Mouse (Mus musculus): ENCODE results near the gene Rogdi. TPM values are rescaled to one million over a fixed set of nuclear protein-coding genes. Genes with fewer than 3 reads are reported as not detected.

Gene Rogdi
- 21.6 TPM for total RNA-seq (2023)

DNA sequence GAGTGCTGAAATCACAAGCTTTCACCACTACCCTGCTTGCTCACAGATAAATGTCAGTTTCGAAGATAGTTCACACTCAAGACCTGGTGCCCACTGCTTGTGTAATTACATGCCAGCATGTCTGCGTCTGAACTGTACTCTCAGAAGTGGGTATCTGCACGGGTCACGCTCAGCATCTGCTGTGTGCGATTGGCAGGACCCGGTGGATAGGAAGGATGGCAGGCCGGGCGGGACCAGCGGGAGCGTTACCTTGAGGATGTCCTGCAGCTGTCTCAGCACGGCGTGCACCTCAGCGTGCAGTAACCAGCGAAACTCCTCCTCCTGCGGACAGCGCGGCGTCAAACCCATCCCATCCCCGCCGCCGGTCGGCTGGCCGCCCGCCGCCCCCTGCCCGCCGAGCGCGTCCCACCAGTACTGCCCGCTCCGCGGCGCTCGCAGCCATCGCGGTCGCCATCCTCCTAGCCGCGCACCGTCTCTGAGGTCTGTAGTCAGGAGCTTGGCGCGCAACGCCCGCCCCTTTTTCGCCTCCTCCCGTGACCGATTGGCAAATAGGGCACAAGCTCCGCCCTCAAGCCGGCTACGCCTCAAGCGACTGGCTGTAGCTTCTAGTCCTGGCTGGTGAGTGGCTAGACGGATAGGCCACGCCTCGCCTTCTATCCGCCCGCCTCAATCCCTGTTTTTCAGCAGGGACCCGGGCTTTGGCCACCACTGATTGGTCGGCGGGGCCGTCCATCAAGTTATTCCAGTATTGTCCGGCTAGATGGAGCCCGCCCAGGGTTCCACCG is at the start of gene Rogdi:
Gene Rogdi (minus strand): TSS at position 500 of the 785 bp plus-strand sequence.

DNA sequence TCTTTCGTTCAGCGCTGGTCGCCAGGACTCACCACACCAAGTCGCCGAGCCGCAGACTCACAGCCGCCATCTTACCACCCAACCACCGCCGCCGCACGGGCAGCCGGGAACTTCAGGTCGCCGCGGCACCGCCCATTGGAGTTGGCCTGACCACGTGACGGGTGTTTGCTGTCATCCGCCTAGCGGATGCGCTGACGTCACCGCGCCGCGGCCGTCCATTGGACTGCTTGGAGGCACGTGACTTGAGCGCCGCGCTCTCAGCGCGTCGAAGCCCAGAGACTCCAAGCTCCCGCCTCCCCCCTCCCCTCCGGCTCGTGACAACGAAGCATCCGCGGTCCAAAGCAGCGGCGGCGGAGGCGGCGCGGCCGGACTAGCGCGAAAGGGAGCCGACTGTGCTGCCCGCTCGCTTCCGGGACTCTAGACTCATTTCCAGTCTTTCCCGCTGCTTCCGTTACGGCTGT is 36.5 kb upstream of the Rogdi start, which contains the start of the genes Glyr1 and Ubn1:
Gene Glyr1 (minus strand): TSS at position 90 of the 461 bp plus-strand sequence.
Gene Ubn1 (plus strand): TSS at position 284 of the 461 bp plus-strand sequence.

DNA sequence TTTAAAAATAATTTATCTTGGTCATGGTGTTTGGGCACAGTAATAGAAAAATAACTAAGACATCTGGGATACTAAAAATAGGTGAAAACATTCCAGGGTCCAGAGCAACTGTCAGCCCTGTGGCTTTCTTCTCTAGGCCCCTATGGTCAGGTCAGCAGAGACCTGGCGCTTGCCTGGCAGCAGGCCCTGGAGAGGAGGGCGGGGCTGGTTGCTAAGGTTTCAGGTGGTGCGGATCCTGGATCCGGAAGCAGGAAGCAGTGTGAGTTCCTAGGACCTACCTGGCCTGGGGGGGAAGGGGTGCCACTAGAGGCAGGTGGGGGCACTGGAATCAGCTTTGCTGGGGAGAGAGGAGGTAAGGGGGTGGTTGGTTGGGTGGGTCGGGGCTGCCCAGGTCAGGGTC is 6.3 kb downstream of the Rogdi start, which contains the start of gene Smim22:
Gene Smim22 (plus strand): TSS at position 222 of the 400 bp plus-strand sequence.

DNA sequence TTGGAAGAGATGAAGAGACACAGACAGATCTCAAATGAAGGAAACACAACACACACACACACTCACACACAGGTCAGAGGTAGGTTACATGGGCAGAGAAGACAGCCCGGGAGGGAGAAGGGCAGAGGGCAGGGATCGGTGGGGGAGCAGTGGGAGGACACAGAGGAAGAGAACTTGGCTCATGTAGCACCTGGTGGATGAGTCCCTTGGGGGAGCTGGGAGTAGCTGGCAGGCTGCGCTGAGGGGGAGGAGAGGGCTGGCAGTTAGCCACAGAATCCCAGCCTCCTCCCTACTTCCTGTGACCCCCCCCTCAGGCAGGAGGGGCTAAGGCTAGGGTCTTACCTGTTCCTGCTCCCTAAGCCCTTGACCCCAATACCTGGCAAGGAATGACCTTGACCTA is 15.8 kb downstream of the Rogdi start, which contains the start of gene Sept12:
Gene Sept12 (minus strand): TSS at position 300 of the 400 bp plus-strand sequence.

DNA sequence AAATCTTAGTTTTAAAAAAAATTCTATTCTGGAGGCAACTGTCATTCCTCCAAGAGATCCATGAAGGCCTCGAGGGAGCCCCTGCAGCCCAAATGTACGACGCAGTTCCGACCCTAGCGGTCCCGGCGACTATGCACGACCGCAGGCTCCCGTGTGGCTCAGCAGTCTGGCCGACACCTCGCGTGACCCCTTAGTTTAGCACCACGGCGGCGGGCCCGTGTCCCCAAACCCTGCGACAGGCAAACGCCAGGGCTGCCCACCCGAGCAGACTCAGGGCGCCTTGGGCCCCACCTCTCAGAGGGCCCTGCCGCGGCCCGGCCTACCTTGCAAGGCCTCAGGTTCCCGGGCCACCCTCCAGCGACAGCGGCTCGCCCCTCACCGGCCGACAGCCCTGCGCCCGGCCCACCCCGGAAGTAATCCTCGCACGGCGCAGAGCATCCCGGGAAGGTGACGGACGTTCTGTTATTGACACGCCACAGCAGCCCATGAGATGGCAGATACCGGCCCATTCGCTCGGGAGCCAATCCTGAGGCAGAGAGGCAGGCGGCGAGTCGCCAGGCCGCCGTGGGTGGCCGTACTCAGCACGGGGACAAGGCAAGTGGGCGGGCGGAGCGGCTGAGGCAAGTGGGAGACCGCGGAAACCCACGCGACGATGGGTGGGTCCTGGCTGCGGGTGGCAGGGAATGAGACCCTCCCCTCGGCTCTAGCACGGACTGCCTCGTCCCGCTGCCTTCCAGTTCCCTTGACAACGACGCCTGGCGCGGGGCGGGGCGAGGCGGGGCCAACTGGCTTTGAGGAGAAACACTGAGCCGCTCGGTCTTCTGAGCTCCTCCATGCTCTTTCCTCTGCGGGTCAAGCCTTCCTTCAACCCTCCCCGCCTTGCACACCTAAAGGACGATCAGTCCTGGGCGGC is 49.3 kb downstream of the Rogdi start, which contains the start of gene Anks3:
Gene Anks3 (minus strand): TSS at position 409 of the 913 bp plus-strand sequence.

Other genes with a start within 250 kb of the Rogdi start
- gene Cdip1, start 223.3 kb downstream of the Rogdi start, total RNA-seq (2023), result 53.8 TPM
- not detected for gene 4930562C15Rik, start 178.1 kb downstream of the Rogdi start, total RNA-seq (2023)
- 156 TPM for gene Ubald1, start 133.2 kb downstream of the Rogdi start, total RNA-seq (2023)
- gene Mgrn1, start 127.3 kb downstream of the Rogdi start, total RNA-seq (2023), result 70.1 TPM
- 45.9 TPM for gene Nudt16l1, start 74.8 kb downstream of the Rogdi start, total RNA-seq (2023)
- 74.4 TPM for gene Anks3, start 49.3 kb downstream of the Rogdi start, total RNA-seq (2023)
- not detected for gene Sept12, start 15.7 kb downstream of the Rogdi start, total RNA-seq (2023)
- gene Smim22, start 6.3 kb downstream of the Rogdi start, total RNA-seq (2023), result not detected
- 125 TPM for gene Glyr1, start 36.3 kb upstream of the Rogdi start, total RNA-seq (2023)
- gene Ubn1, start 36.5 kb upstream of the Rogdi start, total RNA-seq (2023), result 175 TPM
- 0.70 TPM for gene Ppl, start 118.9 kb upstream of the Rogdi start, total RNA-seq (2023)
- gene Sec14l5, start 133.6 kb upstream of the Rogdi start, total RNA-seq (2023), result not detected
- 25.8 TPM for gene Nagpa, start 190.5 kb upstream of the Rogdi start, total RNA-seq (2023)
- gene AU021092, start 208.7 kb upstream of the Rogdi start, total RNA-seq (2023), result not detected
- gene Alg1, start 220.1 kb upstream of the Rogdi start, total RNA-seq (2023), result 37.8 TPM
- gene Eef2kmt, start 242.4 kb upstream of the Rogdi start, total RNA-seq (2023), result 14.9 TPM

Measured in CD4-positive naive resting alpha-beta T cell, adult 76 days (primary cell).